Mouse (Mus musculus): ENCODE results near the gene Klhl29. TPM values are rescaled to one million over a fixed set of nuclear protein-coding genes. Genes with fewer than 3 reads are reported as not detected.

The Klhl29 gene
- polyA plus RNA-seq, 1 experiment: 2.4 TPM

DNA sequence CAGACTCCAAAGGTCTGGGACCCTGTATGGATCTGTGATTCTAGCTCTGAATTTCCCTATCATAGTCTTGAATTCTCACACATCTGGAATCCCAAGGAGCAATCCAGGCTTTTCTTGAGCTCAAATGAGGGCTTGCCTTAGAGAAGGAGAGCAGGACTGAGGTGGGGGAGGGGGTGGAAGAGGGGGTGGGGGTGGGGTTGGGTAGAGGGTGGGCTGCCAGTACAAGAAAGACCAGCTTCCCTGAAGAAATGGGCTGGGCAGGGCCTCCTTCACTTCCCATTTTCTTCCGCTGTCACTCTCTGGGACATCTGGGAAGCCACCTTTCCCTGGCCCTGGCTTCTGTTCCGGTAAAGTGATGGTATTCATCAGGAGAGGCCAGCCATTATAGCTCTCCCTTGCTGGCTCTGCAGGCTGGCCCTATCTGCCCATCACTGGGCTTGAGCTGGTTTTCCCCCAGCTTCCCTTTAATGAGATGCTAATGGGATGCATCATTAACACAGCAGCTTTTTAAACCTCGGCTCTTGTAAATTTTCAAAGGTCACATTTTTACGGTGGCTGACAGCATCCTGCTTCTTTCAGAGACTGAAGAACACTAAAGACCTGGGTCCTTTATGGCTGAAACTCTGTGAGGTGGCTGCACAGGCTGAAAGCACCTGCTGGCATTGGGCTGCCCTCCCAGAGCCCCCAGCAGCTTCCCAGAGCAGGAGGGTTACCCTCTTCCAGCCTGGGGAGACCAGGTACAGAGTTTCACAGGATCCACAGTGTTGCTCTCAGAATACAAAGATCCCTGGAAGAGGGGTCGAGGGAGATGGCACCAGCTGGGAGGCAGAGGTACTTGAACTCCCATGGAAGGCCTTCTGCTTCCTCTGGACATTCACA is 231.3 kb downstream of the Klhl29 start:
- TF ChIP-seq CTCF (conservative IDR thresholded peaks at IDR 0.05; ENCODE audit: insufficient read depth, insufficient read length, low read depth, low read length) (no peak), POLR2A (IDR thresholded peaks at IDR 0.05; ENCODE audit: low read depth, low read length) (no peak)
- no peak overlapping the region for H3K27ac ChIP-seq (ENCODE audit: insufficient read depth, low read depth, low read length)
- no peaks in the 10 kb centered on the region for H3K27me3 ChIP-seq (replicated peaks; ENCODE audit: control insufficient read depth, insufficient read depth, low read length)
- H3K4me3 ChIP-seq (ENCODE audit: insufficient read depth, low read depth, low read length): no peak overlapping the region
- no peaks in the 10 kb centered on the region for H3K36me3 ChIP-seq (ENCODE audit: control insufficient read depth, insufficient read depth, low read length)
- no peaks in the 10 kb centered on the region for H3K4me1 ChIP-seq (ENCODE audit: control insufficient read depth, insufficient read depth, low read length)
- WGBS: 33% methylated on average over 5 of the region's 5 CpGs
- peak; percentile 31 for DNase-seq

- no peaks in the 10 kb centered on the region for H3K4me1 ChIP-seq (ENCODE audit: control insufficient read depth, insufficient read depth, low read length)
- DNase-seq: no peak
- H3K27ac ChIP-seq (ENCODE audit: insufficient read depth, low read depth, low read length): no peak overlapping the region
- H3K36me3 ChIP-seq (ENCODE audit: control insufficient read depth, insufficient read depth, low read length): no peaks in the 10 kb centered on the region
- H3K4me3 ChIP-seq (ENCODE audit: insufficient read depth, low read depth, low read length): no peak overlapping the region
- no peak for TF ChIP-seq POLR2A (IDR thresholded peaks at IDR 0.05; ENCODE audit: low read depth, low read length)
- TF ChIP-seq CTCF (conservative IDR thresholded peaks at IDR 0.05; ENCODE audit: insufficient read depth, insufficient read length, low read depth, low read length): no peak
- H3K27me3 ChIP-seq (replicated peaks; ENCODE audit: control insufficient read depth, insufficient read depth, low read length): no peaks in the 10 kb centered on the region
- 77% methylated on average over 5 of the region's 5 CpGs for WGBS
Observed at GRCm38 (mm10) chr12:5143224-5143623, 232.3 kb downstream of the Klhl29 start.

DNA sequence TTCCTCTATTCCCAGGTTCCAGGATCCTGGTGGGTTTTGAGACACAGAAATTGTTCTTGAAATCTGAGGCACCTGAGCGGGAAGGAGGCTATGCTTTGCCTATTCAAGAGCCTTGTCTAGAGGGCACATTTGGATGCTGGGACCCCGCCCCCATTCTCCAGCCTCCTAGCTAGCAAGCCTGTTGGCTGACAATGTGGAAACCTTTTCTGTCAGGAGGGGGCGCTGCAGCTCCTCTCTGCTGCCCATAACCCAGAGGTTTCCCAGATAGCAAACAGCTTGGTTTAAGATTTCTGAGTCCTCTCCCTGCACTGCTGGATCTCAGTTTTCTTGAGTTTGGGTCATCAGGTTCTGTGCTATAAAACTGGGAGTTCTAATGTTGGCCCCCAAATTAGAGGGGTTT is 232.7 kb downstream of the Klhl29 start:
- H3K27ac ChIP-seq (ENCODE audit: insufficient read depth, low read depth, low read length): no peak overlapping the region
- TF ChIP-seq POLR2A (IDR thresholded peaks at IDR 0.05; ENCODE audit: low read depth, low read length) (no peak), CTCF (conservative IDR thresholded peaks at IDR 0.05; ENCODE audit: insufficient read depth, insufficient read length, low read depth, low read length) (peak; percentile 69)
- WGBS: 31% methylated on average over 3 of the region's 3 CpGs
- no peak overlapping the region for H3K4me3 ChIP-seq (ENCODE audit: insufficient read depth, low read depth, low read length)
- H3K4me1 ChIP-seq (ENCODE audit: control insufficient read depth, insufficient read depth, low read length): no peaks in the 10 kb centered on the region
- H3K27me3 ChIP-seq (replicated peaks; ENCODE audit: control insufficient read depth, insufficient read depth, low read length): no peaks in the 10 kb centered on the region
- H3K36me3 ChIP-seq (ENCODE audit: control insufficient read depth, insufficient read depth, low read length): no peaks in the 10 kb centered on the region
- peak; percentile 77 for DNase-seq

- no peaks in the 10 kb centered on the region for H3K4me1 ChIP-seq (ENCODE audit: control insufficient read depth, insufficient read depth, low read length)
- H3K27me3 ChIP-seq (replicated peaks; ENCODE audit: control insufficient read depth, insufficient read depth, low read length): no peaks in the 10 kb centered on the region
- 51% methylated on average over 4 of the region's 4 CpGs for WGBS
- TF ChIP-seq CTCF (conservative IDR thresholded peaks at IDR 0.05; ENCODE audit: insufficient read depth, insufficient read length, low read depth, low read length) (peak; percentile 54; the same call in 1 of the 2 replicates), POLR2A (IDR thresholded peaks at IDR 0.05; ENCODE audit: low read depth, low read length) (no peak)
- DNase-seq: peak; percentile 27
- H3K36me3 ChIP-seq (ENCODE audit: control insufficient read depth, insufficient read depth, low read length): no peaks in the 10 kb centered on the region
- H3K4me3 ChIP-seq (ENCODE audit: insufficient read depth, low read depth, low read length): no peak overlapping the region
- no peak overlapping the region for H3K27ac ChIP-seq (ENCODE audit: insufficient read depth, low read depth, low read length)
Observed at GRCm38 (mm10) chr12:5141040-5141439, 234.4 kb downstream of the Klhl29 start.

DNA sequence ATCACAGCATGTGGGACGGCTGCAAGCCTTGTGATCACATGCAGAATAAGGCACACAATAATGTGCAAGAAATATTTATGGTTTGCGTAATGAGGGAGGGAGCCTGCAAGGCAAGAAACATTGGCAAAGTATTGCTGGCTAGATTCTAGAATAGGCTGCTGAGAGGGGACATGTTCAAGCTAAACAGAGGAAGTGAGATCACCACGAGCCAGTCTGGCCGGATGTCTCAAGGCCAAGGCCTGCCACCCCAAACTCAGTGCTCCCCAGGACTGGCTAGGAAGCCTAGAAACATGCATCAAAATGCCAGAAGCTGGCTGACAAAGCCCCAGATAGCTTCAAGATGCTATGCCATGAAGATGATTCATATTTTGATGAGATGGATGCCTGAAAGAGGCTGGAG is 236.2 kb downstream of the Klhl29 start:
- Histone ChIP-seq H3K27ac (ENCODE audit: insufficient read depth, low read depth, low read length) (no peak overlapping the region), H3K27me3 (replicated peaks; ENCODE audit: control insufficient read depth, insufficient read depth, low read length) (no peaks in the 10 kb centered on the region), H3K4me1 (ENCODE audit: control insufficient read depth, insufficient read depth, low read length) (no peaks in the 10 kb centered on the region), H3K36me3 (ENCODE audit: control insufficient read depth, insufficient read depth, low read length) (no peaks in the 10 kb centered on the region), H3K4me3 (ENCODE audit: insufficient read depth, low read depth, low read length) (no peak overlapping the region)
- 60% methylated on average over 4 of the region's 4 CpGs for WGBS
- peak; percentile 7 for DNase-seq
- TF ChIP-seq POLR2A (IDR thresholded peaks at IDR 0.05; ENCODE audit: low read depth, low read length): no peak
- TF ChIP-seq CTCF (conservative IDR thresholded peaks at IDR 0.05; ENCODE audit: insufficient read depth, insufficient read length, low read depth, low read length): no peak

DNA sequence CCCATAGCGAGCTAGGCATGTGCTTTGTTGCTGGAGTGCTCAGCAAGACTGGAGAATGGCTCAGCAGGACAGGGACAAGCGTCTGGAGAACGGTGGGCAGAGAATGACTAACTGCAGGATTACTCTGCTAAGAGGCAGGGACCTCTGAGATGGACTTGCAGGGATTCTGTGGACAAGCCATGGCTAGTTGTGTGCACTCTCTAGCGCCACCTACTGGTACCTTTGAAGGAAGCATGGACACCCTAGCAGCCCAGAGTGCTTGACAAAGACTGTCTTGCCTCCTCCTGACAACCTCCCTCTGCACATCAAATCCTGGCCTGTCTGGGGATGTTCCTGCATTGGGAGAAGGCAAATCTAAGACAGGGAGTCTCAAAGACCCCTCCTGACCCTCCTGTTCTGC is 239.2 kb downstream of the Klhl29 start:
- H3K36me3 ChIP-seq (ENCODE audit: control insufficient read depth, insufficient read depth, low read length): no peaks in the 10 kb centered on the region
- no peak overlapping the region for H3K27ac ChIP-seq (ENCODE audit: insufficient read depth, low read depth, low read length)
- no peaks in the 10 kb centered on the region for H3K27me3 ChIP-seq (replicated peaks; ENCODE audit: control insufficient read depth, insufficient read depth, low read length)
- TF ChIP-seq POLR2A (IDR thresholded peaks at IDR 0.05; ENCODE audit: low read depth, low read length): no peak
- peak; percentile 83 for TF ChIP-seq CTCF (conservative IDR thresholded peaks at IDR 0.05; ENCODE audit: insufficient read depth, insufficient read length, low read depth, low read length)
- WGBS: 39% methylated on average over 4 of the region's 4 CpGs
- H3K4me3 ChIP-seq (ENCODE audit: insufficient read depth, low read depth, low read length): no peak overlapping the region
- DNase-seq: peak; percentile 43
- H3K4me1 ChIP-seq (ENCODE audit: control insufficient read depth, insufficient read depth, low read length): no peaks in the 10 kb centered on the region

- no peaks in the 10 kb centered on the region for H3K27me3 ChIP-seq (replicated peaks; ENCODE audit: control insufficient read depth, insufficient read depth, low read length)
- no peak for TF ChIP-seq POLR2A (IDR thresholded peaks at IDR 0.05; ENCODE audit: low read depth, low read length)
- TF ChIP-seq CTCF (conservative IDR thresholded peaks at IDR 0.05; ENCODE audit: insufficient read depth, insufficient read length, low read depth, low read length): no peak
- 68% methylated on average over 4 of the region's 4 CpGs for WGBS
- no peaks in the 10 kb centered on the region for H3K36me3 ChIP-seq (ENCODE audit: control insufficient read depth, insufficient read depth, low read length)
- no peak overlapping the region for H3K27ac ChIP-seq (ENCODE audit: insufficient read depth, low read depth, low read length)
- H3K4me1 ChIP-seq (ENCODE audit: control insufficient read depth, insufficient read depth, low read length): no peaks in the 10 kb centered on the region
- H3K4me3 ChIP-seq (ENCODE audit: insufficient read depth, low read depth, low read length): no peak overlapping the region
- no peak for DNase-seq
Observed at GRCm38 (mm10) chr12:5129190-5129589, 246.3 kb downstream of the Klhl29 start.
